Mouse (Mus musculus): ENCODE results near the gene Prpf40b.

Prpf40b gene

DNA sequence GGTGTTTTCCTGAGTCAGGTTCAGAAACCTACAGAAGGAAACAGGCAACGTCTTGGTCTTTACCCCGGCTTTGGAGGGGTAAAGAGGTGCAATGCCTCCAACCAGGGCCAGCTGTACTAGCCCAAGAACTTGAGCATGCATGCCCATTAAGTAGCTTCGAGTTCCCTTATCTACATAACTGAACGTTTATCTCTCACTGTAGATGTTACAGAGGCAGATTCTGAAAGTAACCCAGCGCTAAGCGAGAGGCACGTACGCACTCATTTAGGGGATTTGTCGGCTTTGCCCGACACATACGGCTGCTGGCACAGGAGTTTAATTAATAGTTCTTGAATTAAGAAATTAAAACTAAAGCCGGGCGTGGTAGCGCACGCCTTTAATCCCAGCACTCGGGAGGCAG is 600 bp upstream of the Prpf40b start:
- peak in 1 of 2 experiments; percentile 37 for DNase-seq

DNA sequence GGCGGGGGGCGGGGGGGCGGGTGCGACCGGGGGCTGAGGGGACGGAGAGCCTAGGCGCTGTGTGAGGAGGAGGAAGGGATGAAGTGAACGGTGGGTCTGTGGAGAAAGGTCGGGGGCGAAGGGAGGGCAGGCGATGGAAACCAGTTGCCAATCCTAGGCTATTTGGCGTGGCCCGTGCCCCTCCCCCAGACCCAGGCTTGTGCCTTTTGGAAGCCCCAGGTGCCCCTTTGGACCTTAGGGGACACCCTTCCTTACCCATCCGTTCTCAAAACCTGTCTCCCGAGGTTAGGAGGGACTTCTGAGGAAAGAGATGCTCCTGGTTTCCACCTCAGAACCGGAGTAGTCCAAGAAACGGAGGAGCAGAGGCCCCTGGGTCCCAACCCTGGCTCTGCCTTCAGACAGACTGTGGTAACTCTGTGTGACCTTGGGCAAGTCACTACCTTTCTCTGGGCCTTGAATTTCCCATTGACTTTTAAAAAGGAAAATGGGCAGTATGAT is 646 bp downstream of the Prpf40b start, which contains the start of gene Fam186b:
Gene Fam186b (minus strand): TSS at position 405 of the 498 bp plus-strand sequence.
- peak; percentile 41 to 43 for DNase-seq

DNA sequence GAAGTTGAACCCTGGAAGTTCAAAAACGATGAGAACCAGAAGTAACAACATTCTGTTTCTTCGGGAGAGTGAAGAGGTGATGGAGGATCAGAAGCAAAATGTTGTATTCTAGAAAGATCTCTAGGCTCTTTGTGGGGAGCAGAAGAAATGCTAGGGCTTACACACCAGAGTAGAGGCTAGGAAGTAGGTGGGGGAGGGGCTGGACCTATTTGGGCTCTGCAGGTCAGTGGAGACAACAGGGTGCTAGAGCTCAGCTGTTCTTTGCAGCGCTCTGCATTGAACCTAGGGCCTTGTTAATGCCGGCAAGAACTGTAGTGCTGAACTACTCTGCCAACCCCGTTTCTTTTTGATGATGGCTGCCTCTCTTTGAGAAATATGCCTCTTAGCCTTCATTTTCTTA is 1.3 kb downstream of the Prpf40b start:
- peak; percentile 14 to 19 for DNase-seq

DNA sequence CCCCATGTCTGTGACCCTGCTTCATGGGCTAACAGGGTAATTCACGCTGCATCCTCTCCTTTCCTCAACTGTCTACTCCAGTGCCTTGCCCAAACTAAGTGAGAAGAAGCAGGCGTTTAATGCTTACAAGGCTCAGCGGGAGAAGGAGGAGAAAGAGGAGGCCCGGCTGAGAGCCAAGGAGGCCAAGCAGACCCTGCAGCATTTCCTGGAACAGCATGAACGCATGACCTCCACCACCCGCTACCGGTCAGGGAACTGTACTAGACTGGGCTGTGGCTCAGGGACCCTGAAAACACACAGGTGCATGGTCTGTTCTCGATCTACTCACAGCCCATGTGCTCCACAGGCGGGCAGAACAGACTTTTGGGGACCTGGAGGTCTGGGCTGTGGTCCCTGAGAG is 12.6 kb downstream of the Prpf40b start:
- no peak for DNase-seq

DNA sequence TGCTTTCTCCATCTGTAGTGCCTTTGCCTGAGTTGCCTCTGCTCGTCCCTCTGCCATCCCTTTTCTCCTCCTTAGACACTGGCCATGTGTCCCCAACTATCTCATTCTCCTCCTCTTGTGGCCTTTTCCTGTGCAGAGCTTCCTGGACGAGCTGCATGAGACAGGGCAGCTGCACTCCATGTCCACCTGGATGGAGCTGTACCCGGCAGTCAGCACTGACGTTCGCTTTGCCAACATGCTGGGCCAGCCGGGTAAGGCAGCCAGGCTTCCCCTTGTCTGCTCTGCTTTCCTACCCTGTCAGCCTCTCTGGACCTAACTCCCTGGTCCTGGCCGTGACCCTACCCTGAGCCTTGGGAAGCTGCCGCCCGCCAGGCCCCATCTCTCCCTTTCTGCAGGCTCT is 14.7 kb downstream of the Prpf40b start:
- no peak for DNase-seq

DNA sequence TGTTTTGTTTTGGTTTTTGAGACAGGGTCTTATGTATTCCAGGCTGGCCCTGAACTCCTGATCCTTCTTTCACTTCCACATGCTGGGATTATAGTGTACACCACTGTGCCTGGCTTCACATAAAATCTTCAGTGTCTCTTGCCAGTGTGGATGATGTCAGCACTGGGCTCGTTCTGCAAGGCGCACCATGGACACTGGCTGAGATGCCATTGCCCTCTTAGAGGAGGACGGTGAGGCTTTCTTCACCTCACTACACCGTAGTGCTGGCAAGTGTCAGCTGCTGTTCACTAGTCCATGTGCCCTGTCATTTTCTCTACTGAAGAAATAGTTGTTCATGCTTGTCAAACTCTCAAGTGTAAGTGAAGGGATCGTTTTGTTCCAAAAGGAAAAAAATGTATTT is 15.7 kb downstream of the Prpf40b start:
- DNase-seq = no peak

DNA sequence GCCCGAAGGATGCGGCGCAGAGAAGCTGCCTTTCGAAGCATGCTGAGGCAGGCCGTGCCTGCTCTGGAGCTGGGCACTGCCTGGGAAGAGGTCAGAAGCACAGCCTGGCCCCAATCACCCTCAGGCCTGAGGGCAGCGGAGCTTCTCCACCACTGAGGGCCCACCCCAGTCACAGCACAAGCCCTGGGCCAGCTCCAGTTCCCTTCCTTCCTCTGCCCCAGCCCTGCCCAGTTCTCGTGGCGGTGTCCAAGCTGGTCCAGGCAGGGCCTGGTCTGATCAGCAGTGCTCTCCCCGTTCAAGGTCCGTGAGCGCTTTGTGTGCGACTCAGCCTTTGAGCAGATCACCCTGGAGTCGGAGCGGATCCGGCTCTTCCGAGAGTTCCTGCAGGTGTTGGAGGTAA is 20.0 kb downstream of the Prpf40b start:
- DNase-seq = no peak

DNA sequence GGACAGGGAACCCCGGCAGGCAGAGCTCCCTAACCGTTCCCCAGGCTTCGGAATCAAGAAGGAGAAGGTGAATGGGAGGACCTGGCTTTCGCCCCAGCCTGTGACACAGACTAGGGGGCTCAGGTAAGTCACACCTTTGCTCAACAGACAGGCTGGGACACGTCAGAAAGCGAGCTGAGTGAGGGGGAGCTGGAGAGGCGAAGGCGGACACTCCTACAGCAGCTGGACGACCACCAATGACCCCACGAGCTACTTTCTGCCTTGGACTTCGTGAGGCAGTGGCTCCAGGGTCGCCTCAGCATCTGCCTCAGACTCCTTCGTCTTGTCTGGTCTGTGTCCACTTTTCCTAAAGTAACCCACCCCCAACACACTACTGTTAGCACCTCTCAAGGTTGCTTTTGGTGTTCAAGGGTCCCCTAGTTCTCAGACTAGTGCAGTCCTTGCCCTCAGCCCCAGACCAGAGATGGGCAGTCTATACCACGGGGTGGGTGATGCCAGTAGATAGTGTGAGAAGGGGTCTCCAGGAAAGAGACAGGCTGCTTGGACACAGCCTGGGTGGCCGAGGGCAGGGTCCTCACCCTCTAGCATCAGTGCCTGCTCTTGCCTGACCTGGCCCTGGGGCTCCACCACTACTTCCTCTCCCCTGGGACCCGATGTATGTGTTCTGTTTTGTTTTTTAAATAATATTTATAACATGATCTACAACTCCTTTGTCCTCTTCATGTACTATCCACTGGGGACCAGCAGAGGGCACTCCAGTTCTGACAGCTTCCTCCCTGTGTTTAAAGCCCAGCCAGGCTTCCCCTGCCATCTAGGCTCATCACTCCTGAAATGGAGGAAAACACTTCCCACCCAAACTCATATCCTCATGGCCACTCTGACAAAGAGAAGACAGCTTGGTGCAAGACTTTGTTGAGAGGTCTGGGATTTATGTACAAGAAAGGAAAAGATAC is 21.7 kb downstream of the Prpf40b start:
- DNase-seq = peak; percentile 84 to 85

DNA sequence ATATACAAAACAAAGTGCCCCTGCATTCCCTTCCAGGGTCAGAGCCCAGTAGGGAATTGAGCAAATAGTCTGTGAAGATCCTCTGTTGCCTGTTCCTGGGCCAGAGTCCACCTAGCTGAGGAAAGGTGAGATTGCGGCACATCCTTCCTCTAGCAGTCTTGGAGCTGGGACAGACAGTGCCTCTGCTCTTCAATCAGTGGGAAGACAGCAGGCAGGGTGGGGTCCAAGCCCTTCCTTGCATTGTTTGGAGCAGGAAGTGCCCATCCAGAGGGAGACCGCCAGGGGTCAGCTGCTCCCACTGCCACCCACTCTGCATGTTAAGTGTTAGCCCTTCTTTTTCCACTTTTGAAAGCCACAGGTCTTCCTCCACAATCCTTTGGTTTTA is 22.4 kb downstream of the Prpf40b start:
- DNase-seq = no peak

DNA sequence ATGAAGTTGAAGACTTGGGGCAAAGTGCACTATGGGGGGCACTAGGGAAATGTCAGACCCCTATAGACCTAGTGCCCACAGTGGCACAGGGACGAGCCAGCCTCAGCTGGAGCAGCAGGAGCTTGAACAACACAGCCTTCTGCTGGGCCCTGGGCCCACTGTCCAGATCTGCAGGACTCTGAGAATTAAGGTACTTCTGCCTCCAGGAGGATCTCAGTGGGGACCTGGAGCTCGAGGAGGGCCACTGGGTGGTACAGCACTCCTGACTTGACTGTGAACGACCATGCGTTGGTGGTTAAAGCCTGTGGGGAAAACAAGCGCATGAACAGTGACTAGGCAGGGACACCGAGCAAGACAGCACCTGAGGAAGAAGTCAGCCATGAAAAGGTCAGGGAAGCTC is 23.2 kb downstream of the Prpf40b start:
- DNase-seq = no peak

DNA sequence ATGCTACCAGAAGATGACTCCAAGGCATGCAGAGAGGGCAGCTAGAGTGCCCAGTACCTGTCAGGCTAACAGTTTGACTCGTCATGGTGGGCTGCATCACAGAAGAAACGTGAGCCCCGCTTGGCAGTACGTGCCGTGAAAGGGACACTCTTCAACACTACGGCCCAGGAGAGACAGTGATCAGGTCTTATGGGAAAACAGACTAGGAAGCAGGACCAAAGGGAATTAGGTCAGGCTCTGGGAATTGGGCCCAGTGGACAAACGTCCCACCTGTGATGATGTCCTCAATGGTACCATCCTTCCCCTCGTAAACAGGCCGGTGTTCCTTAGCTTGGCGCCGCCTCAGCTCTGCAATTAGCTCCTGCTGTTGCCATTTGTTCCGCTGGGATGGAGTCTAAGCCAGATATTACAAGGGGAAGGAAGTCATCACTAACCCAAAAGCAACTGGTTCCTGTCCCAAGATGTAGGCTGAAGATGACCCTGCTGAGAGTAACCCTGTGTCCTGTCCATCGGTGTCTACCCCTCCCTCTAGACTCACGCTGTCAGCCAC is 24.0 kb downstream of the Prpf40b start:
- DNase-seq = no peak

DNA sequence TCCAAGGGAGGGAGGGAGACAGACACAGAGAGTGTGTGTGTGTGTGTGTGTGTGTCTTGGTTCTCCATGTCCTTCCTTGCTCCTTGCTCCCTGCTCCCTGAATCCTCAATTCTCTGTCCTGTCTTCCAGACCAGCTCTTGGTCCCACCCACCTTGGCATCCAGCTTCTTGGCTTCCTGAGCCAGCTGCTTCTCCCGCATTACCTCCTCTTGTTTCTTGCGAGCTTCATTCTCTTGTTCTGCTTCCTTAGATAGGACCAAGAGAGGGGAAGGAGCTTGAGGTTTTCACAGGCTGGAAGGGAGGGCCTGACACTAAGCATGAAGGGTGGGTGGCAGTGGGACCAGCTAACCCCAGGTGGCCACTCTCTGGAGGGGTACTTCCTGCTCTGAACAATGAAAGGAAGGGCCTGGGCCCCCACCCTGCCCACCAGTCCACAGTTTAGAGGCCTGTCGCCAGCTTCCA is 24.6 kb downstream of the Prpf40b start:
- DNase-seq = no peak

DNA sequence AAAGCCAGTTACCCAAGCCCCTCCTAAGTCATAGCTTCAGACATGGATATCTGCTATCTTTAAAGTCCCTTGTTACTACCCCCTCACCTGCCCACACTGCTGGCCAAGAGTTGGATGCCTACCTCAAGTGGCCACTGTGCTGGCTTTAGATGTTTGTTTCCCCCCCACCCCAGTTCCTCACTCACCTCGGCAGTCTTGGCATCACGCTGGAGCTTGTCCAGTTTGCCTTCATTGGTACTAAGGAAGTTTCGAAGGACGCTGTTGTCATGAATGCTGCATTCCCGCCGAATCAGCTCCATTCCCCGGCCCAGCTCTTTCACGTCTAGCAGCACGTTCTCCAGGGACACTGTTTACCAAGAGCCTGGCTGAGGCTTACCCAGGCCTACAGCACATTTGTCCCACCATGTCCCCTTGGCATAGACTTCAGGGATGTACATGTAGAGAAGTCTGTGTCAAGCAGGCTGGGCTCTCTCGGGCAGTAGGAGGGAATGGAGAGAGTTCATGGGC is 25.3 kb downstream of the Prpf40b start:
- DNase-seq = no peak

DNA sequence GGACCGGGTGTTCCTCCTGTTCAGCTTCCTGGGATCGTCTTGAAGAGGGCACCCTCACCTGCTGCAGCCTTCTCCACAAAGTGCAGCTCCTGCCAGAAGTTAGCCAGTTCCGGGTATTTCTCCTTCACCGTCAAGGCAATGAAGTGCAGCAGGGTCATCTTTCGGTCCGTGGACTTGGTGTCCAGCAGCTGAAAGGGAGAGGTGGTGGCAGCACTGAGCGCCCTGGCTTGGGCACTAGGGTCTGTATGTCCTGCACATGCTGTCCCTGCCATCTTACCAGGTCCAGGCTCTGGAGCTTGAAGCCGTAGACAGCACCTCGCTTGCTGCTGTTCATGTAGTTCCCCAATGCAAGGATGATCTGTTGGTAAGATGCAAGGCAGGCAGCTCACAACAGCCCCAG is 26.1 kb downstream of the Prpf40b start:
- DNase-seq = no peak

DNA sequence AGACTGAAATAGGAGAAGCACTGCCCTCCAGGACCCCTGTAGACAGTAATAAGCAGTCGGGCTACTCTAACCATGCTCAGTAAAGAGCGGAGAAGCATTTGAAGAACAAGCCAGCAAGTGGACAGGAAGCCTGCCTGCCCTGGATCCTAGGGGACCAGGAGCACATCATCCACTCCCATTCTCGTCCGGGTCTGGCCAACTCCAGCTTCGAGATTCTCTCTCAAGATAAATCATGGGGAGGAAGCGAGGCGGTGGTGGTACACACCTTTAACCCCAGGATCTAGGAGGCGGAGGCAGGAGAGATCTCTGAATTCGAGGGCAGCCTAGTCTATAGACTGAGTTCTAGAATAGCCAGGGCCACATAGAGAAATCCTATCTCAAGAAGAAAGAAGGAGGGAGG is 29.3 kb downstream of the Prpf40b start:
- DNase-seq = no peak

DNA sequence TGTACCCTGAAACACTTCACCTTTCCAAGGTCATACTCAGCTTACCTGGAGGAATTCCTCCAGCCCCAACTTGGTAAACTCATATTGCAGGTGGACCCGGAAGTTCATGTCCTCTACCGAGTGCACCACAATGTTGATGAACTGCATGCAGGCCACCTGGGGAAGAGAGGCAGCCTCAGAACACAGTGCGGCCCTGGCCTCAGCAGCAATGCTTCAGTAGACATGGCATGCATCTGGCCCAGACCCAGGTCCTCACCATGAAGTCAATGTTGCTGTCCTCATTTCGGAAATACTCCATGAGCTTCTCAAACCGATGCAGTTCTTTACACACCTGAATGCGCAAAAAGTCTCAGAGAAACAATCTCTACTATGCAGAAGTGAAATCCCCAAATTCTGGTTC is 30.7 kb downstream of the Prpf40b start:
- no peak for DNase-seq

DNA sequence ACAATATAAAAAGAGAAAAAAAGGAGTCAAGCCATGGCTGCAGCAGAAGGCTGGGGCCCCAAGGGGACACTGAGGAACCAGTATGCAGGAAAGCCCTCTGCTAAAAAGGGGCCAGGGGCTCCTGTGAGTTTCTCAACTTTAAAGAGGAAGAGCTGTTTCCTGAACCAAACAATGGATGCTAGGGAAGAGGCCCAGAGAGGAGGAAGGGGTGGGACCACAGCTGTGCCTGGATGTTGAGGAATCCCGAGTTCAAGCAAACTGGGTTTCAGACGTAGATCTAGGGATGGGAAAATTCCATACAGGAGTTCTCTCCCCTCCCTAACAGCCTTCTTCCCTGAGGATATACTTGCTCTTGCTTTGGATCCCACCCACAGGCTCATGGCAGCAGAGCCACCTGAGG is 31.5 kb downstream of the Prpf40b start:
- DNase-seq = no peak

DNA sequence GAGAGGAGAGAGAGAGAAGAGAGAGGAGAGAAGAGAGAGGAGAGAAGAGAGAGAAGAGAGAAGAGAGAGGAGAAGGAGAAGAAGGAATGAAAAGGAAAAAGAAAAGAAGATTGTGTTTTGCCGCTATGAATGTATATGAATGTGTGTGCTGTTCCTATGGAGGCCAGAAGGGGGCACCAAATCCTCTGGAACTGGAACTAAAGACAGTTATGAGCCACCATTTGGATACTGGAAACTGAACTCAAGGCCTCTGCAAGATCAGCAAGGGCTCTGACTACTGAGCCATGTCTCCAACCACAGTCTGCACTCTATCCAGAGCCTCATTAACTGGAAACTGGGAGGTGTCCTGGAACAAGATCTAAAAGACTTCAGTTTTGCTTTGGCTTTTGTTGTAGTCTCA is 32.1 kb downstream of the Prpf40b start:
- DNase-seq = peak; percentile 80 to 81

DNA sequence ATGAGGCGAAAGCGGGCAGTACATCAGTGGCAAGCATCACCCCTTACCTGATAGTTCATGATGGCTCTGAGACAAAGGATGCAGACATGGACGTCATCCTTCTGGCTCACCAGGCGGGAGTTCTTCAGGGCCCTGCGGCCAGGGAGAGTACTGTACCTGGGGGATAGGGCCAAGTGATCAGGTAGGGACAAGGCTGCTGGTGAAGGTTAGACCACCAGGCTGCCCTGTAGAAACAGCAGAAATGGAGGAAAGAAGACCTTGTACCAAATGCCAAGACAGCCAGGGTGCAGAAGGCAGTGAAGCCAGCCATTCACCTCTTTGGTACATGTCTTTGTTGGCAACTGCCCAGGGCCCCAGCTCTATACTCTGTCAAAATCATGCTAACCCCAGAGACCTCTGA is 33.1 kb downstream of the Prpf40b start:
- DNase-seq = no peak

DNA sequence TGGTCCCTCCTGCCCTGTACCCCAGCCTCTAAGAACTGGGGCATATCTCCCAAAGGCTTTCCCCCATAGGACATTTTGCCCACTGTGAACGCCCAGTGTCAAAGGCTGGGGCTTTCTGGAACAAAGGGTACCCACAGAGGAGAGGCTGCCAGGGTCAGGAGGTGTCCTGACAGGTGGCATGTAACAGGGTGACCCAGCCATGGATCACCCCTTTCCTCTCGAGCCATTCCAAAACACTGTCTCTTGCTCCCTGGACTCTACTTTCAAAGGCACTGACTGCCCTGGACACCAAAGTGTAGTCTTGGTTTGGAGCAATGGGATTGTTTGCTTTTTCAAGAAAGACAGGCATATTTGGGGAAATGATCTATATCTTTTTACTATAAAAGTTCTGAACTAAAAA is 35.4 kb downstream of the Prpf40b start:
- no peak for DNase-seq

DNA sequence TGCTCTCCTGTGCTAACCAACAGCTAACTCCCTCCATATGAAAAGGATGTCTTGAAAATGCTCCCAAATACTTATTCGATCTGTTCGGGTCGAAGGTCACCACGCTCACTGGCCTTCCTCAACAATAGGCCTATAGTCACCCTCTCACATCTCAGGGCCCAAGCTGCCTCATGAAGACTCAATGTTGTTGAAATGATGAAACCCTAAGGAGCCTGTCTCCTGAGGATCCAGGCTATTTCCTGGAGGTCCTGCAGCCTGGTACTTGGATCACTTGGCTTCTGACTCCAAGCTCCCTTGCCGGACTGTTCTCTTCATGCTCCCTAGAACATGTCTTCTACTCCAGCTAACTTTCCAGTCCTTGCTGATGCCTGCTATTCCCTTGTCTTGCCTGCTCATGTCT is 36.5 kb downstream of the Prpf40b start:
- DNase-seq = no peak

DNA sequence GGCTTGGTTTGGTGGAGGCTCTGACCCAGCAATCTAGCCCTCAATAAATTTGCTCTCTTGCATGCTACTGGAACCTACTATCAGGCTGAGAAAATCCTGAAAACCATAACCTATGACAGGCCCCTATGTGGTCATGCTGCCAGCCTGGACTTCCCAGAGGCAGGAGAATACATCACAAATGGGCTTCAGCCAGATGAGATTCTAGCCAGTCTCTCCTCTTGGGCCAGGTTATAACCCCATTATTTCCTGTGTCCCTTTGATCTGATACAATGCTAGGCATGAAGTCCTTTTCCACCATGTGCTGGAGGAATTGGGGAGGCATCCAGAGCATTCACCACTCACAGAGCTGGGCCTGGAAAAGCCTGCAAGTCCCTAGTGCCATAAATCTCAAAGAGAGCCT is 37.2 kb downstream of the Prpf40b start:
- no peak for DNase-seq

DNA sequence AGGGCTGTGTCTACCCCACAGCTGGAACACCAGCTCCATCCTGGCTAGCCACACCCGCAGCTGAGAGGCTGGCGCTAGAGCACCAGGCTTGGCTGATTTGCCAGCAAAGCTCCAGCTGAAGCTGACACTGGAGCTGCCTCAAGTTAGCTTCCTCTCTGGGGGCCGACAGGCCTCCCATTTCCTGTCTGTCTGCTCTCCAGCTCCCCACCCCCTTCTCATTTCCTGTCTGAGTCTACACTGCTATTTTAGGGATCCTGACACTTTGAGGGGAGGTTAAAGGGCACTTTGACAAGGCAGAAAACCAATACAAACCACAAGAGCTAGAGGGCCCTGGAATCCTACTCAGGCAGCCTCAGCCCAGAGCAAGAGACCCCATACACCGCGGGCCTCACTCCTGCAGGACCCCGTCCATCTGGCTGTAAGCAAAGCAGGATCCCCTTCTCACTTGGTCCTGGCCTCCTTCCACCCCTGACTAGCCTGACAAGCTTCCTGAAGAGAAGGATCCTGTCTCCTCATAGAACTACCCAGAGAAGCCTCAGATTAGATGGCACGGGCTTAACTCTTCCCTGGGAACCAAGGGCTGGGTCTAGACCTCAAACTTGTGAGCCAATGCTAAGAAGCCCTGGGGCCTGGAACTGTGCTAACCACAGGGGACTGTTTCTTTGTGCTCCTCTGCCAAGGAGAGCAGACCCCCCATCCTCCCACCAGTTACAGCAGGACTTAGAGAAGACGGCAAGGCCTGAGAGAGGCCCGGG is 38.2 kb downstream of the Prpf40b start:
- peak; percentile 70 to 78 for DNase-seq

Measured in B cell, adult 2 months (primary cell).